In the genomic region with DNA sequence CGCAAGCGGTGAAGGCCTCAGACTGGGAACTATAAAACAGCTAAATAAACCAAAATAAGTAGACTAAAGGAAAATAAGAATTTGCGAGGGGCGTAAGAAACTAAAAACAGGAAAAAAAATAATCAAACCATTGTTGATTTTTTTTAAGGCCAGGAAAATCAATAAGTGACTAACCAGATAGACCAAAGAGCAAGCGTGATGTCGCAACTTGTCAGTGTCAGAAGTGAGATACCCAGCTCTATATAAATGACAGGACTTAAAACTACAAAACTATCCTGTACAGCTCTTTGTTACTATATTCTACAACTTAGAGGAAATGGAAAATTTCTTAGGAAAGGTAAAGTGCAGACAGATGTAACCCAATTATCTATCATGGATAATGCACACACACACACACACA, we compare ENCODE assay signal across 35 mouse cellular contexts.
"Had no signal": no experiment of that assay in that cellular context is flagged by ENCODE, and none has a peak within 500 bp of the region (broad histone marks: within the 10 kb centered on the region; RNA-seq: fewer than 3 reads in every experiment).

No protein-coding gene starts in this region.

- DNase-seq: heart, adult 18-20 months; heart, adult 2 months; heart, postnatal 10 days; heart, postnatal 14 days; heart, postnatal 36 days; heart, postnatal 4 days; kidney, adult 11 months; kidney, adult 18-20 months; kidney, adult 2 months; kidney, adult 8-10 months; kidney, adult 9 months; kidney, postnatal 10 days; kidney, postnatal 14 days; kidney, postnatal 25 days; kidney, postnatal 36 days; kidney, postnatal 4 days; layer of hippocampus, adult 9-11 months had no signal

- H3K36me3 ChIP-seq: heart, embryonic 10.5 days; heart, embryonic 15.5 days; hindbrain, embryonic 10.5 days; hindbrain, embryonic 12.5 days; hindbrain, embryonic 13.5 days; hindbrain, embryonic 15.5 days; intestine, embryonic 15.5 days; kidney, embryonic 15.5 days had no signal

- H3K9ac ChIP-seq: heart, embryonic 12.5 days; heart, embryonic 13.5 days; heart, embryonic 15.5 days; hindbrain, embryonic 12.5 days; hindbrain, embryonic 13.5 days; hindbrain, embryonic 14.5 days; hindbrain, embryonic 15.5 days; intestine, embryonic 15.5 days; kidney, embryonic 15.5 days had no signal

- H3K9me3 ChIP-seq: heart, embryonic 10.5 days; heart, embryonic 12.5 days; heart, embryonic 13.5 days; heart, embryonic 15.5 days; hindbrain, embryonic 10.5 days; hindbrain, embryonic 12.5 days; hindbrain, embryonic 13.5 days; hindbrain, embryonic 15.5 days; intestine, embryonic 15.5 days; kidney, embryonic 15.5 days had no signal

- H3K4me1 ChIP-seq: heart, embryonic 10.5 days; hindbrain, embryonic 10.5 days; hindbrain, embryonic 12.5 days; hindbrain, embryonic 13.5 days; hindbrain, embryonic 15.5 days; intestine, embryonic 15.5 days had no signal

- H3K4me2 ChIP-seq: heart, embryonic 12.5 days; heart, embryonic 13.5 days; heart, embryonic 15.5 days; hindbrain, embryonic 12.5 days; hindbrain, embryonic 13.5 days; hindbrain, embryonic 14.5 days; hindbrain, embryonic 15.5 days; intestine, embryonic 15.5 days; kidney, embryonic 15.5 days had no signal

- H3K4me3 ChIP-seq: heart, adult 2 months; heart, embryonic 10.5 days; heart, embryonic 12.5 days; heart, embryonic 13.5 days; heart, embryonic 15.5 days; hindbrain, embryonic 10.5 days; hindbrain, embryonic 12.5 days; hindbrain, embryonic 13.5 days; hindbrain, embryonic 15.5 days; intestine, embryonic 15.5 days; kidney, embryonic 15.5 days; layer of hippocampus, adult 2 months had no signal

- H3K27me3 ChIP-seq: heart, embryonic 12.5 days; heart, embryonic 13.5 days; heart, embryonic 15.5 days; hindbrain, embryonic 12.5 days; hindbrain, embryonic 13.5 days; hindbrain, embryonic 15.5 days; intestine, embryonic 15.5 days; kidney, embryonic 15.5 days had no signal

- ATAC-seq: hindbrain, embryonic 16.5 days; hindbrain, postnatal 0 days; inflammation-experienced regulatory T-cells, adult 6 months; intestine, embryonic 15.5 days; intestine, embryonic 16.5 days; intestine, postnatal 0 days had no signal

- H3K27ac ChIP-seq: heart, adult 2 months; heart, embryonic 10.5 days; heart, embryonic 13.5 days; heart, embryonic 15.5 days; hindbrain, embryonic 10.5 days; hindbrain, embryonic 12.5 days; hindbrain, embryonic 13.5 days; hindbrain, embryonic 14.5 days; hindbrain, embryonic 15.5 days; hindbrain, postnatal 0 days; intestine, embryonic 15.5 days; kidney, embryonic 15.5 days; kidney, postnatal 0 days; layer of hippocampus, adult 2 months had no signal
